Mouse (Mus musculus) intestine, embryonic 14.5 days (tissue): ENCODE measurements at regions not wholly inside any gene's neighbourhood (a gene's known extent, or its start where the extent isn't known, plus 50 kb on each side); places are given as distances from the start of the nearest gene placed in this dataset.

Experiments used
- ATAC-seq: fragments of 200-750 bp; cut with Nextera tagmentation; replicated peaks from 2 replicates; pipeline ENCODE4 v1.8.0; 2017; ENCODE audit warnings: low read depth, moderate number of reproducible peaks, moderate TSS enrichment, moderate library complexity; ENCODE audit not compliant: low FRiP score, low TSS enrichment
- DNase-seq: peaks from one replicate; pipeline ENCODE4 v3.0.0-alpha.2; 2018; ENCODE audit warnings: low spot score
- H3K27ac ChIP-seq: fragments of 300-500 bp; sonication (generic); 2 replicates; pipeline ENCODE4 v1.5.1; 2014; ENCODE audit warnings: low read depth, mild to moderate bottlenecking, control low read depth
- H3K27me3 ChIP-seq: fragments of 300-500 bp; sonication (generic); replicated peaks from 2 replicates; pipeline ENCODE4 v1.6.1; 2014; ENCODE audit warnings: low read length, control low read depth; ENCODE audit not compliant: control insufficient read depth, insufficient read depth
- H3K36me3 ChIP-seq: fragments of 300-500 bp; sonication (generic); 2 replicates; pipeline ENCODE4 v1.6.1; 2014; ENCODE audit warnings: low read length, control low read depth; ENCODE audit not compliant: control insufficient read depth, insufficient read depth
- H3K4me1 ChIP-seq: fragments of 300-500 bp; sonication (generic); replicated peaks from 2 replicates; pipeline ENCODE4 v1.6.1; 2014; ENCODE audit warnings: low read length, control low read depth, mixed read lengths; ENCODE audit not compliant: control insufficient read depth, insufficient read depth
- H3K4me2 ChIP-seq: fragments of 300-500 bp; sonication (generic); 2 replicates; pipeline ENCODE4 v1.6.1; 2014; ENCODE audit warnings: low read length
- H3K4me3 ChIP-seq: fragments of 300-500 bp; sonication (generic); 2 replicates; pipeline ENCODE4 v1.5.1; 2014; ENCODE audit warnings: low read depth, low read length, control low read depth, mixed read lengths
- H3K9ac ChIP-seq: fragments of 300-500 bp; sonication (generic); 2 replicates; pipeline ENCODE4 v1.6.1; 2014; ENCODE audit warnings: mild to moderate bottlenecking, low read length
- H3K9me3 ChIP-seq: fragments of 300-500 bp; sonication (generic); 2 replicates; pipeline ENCODE4 v1.6.1; 2016; ENCODE audit warnings: low read length, control low read depth; ENCODE audit not compliant: control insufficient read depth
- WGBS: fragments of 180-500 bp; shearing (Covaris S2); extraction: QIAGEN DNeasy Blood & Tissue Kit; methylation state at CpG from one replicate; pipeline ENCODE4 v1.1.7; 2014; 5-methylcytosine and 5-hydroxymethylcytosine counted together

DNA sequence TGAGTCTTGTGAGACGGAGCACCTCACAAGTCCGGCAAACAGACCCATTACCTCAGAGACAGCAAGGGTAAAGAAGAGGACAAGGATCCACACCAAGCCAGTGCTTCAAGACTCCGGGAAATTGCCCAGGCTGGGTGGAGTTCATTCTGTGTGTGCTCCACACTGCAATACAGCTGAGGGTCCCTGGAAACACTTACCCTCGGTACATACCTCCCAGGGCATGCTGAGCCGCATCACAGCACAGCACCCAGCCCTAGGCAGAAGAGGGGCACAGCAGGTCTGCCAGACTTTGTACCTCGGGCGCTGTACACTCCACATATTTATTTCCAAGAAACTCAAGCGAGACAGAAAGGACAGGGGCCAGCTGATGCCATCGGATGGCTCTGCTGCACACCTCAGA, 54.5 kb upstream of the Cmc1 start:
- Histone ChIP-seq H3K4me2 (no peak overlapping the region), H3K36me3 (no peaks in the 10 kb centered on the region), H3K4me1 (no peaks in the 10 kb centered on the region), H3K9ac (no peak overlapping the region), H3K4me3 (no peak overlapping the region), H3K27ac (no peak overlapping the region), H3K9me3 (no peaks in the 10 kb centered on the region), H3K27me3 (no peaks in the 10 kb centered on the region)
- DNase-seq (no peak), ATAC-seq (no peak)
- 85% methylated on average over 9 of the region's 9 CpGs for WGBS

DNA sequence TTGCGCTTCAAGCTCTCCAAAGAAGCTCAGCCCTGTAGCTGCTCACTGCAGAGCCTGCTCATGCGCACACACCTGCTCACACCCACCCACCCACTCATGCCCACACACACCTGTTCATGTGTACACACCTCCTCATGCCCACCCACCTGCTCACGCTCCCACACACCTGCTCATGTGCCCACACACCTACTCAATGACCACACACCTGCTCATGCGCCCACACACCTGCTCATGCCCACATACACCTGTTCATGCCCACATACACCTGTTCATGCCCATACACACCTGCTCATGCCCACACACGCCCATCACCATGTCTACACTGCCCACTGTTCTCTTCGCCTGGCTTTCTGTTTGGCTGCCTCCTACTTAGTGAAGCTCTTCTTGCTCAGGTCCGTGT, 56.5 kb upstream of the Cmc1 start:
- Histone ChIP-seq H3K4me3 (no peak overlapping the region), H3K27ac (no peak overlapping the region), H3K4me1 (no peaks in the 10 kb centered on the region), H3K9me3 (no peaks in the 10 kb centered on the region), H3K36me3 (no peaks in the 10 kb centered on the region), H3K4me2 (no peak overlapping the region), H3K27me3 (no peaks in the 10 kb centered on the region), H3K9ac (no peak overlapping the region)
- 86% methylated on average over 7 of the region's 7 CpGs for WGBS
- DNase-seq, result no peak
- ATAC-seq, result no peak

DNA sequence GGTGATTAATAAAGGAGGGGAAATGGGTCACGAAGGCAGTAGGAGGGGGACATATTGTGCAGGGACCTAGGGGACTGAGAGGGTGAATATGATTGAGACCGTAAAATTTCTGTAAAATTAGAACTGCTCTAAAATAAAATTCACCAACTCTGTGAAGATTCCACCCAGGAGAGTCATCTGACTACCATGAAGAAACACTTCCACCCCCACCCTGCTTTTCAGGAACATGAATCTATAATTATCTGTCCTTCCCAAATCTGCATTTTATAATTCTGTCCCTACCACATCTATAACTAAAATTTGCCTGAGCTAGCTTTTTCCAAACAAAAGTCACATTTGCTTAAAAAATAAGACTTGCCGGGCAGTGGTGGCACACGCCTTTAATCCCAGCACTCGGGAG, 69.7 kb upstream of the Cmc1 start:
- ATAC-seq (no peak), DNase-seq (no peak)
- H3K27ac ChIP-seq, result no peak overlapping the region
- no peak overlapping the region for H3K4me2 ChIP-seq
- WGBS, result 93% methylated on average over 5 of the region's 5 CpGs
- H3K9me3 ChIP-seq, result no peaks in the 10 kb centered on the region
- no peaks in the 10 kb centered on the region for H3K36me3 ChIP-seq
- H3K4me1 ChIP-seq, result no peaks in the 10 kb centered on the region
- no peak overlapping the region for H3K4me3 ChIP-seq
- H3K9ac ChIP-seq, result no peak overlapping the region
- H3K27me3 ChIP-seq, result no peaks in the 10 kb centered on the region

DNA sequence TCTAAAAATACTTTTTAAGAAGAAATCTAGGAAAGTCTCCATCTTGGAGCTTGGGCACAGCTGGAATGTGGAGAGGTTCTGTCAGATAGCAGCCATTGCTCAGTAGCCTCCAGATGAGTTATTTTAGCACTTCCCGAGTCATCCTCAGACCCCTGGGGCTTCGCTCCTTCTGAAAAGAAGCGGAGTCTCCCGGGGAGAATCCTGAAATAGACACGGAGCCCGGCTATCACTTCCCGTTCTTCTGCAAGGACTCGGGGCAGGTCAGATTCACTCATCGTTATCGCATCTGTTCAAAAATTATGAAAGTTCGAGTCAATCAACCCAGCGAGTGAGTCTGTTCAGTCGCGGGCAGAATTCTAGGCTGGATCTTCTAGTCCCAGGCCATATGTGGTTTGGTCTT, 71.2 kb upstream of the Cmc1 start:
- Histone ChIP-seq H3K4me3 (no peak overlapping the region), H3K4me1 (no peaks in the 10 kb centered on the region), H3K27me3 (no peaks in the 10 kb centered on the region), H3K27ac (no peak overlapping the region), H3K4me2 (no peak overlapping the region), H3K9ac (no peak overlapping the region), H3K9me3 (no peaks in the 10 kb centered on the region), H3K36me3 (no peaks in the 10 kb centered on the region)
- no peak for DNase-seq
- 84% methylated on average over 14 of the region's 14 CpGs for WGBS
- ATAC-seq, result no peak

DNA sequence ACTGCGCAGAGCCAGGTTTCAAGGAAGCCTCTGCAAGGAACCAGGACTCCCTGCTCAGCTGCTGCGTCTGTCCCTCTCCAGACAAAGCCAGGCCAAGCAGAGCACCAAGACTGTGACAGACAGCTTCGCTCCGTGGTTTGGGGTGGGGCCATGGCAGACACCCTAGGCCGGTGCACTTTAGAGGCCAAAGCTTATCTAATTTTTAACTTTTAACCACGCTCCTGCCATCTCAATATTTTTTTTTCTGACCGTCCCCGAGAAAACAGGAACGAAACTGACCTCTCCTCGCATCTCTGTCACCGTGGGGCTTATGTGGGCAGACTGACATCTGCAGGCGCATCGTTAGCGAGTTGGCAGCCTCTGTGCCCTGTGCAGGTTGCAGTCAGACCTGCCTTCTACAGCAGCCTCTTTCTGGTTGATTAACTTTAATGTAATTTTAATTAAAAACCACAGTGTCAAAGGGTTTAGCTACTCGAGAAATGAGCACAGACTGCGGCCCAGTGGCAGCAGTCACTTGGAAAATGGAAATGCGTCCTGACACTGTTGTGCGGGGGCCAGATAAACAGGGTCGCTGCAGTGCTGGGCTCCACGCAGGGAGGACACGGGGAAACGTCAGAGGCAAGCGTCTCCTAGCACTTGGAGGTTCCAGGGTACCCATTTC, 77.6 kb upstream of the Cmc1 start:
- Histone ChIP-seq H3K9ac (no peak overlapping the region), H3K36me3 (no peaks in the 10 kb centered on the region), H3K4me3 (no peak overlapping the region), H3K4me1 (no peaks in the 10 kb centered on the region), H3K9me3 (no peaks in the 10 kb centered on the region), H3K4me2 (no peak overlapping the region), H3K27me3 (no peaks in the 10 kb centered on the region), H3K27ac (no peak overlapping the region)
- DNase-seq, result no peak
- no peak for ATAC-seq
- WGBS, result 64% methylated on average over 23 of the region's 23 CpGs

DNA sequence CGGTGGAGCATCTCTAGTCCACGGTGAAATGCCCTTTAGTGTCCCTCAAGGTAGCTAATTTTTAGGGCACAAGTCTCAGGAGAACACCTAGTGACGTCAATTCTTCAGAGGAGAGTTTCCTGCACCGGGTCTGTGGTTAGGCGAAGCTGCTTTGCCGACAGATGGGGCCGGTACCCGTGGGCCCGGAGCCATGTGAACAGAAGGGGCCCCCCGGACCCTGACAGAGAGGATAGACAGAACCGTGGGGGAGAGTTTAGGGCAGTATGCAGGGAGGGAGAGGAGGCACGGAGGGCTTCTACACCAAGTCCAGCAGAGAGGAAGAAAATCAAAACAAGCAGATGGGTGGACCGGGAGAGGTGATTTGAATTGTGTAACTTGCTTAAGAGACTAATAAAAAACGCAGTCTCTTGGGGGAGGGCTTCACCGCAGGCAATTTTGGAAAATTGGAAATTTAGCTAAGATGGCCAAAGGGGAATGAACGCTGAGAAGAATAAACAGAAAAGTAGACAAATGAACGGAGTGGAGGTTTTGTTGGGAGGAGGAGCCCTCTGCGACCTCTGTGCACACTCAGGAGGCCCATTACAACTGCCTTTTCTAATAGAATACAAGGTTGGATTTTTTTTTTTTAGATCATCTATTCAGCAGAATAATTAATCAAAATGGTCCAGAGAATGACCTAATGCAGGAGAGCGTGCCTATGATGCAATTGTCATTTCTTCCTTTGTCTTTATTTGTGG, 78.9 kb upstream of the Cmc1 start:
- no peak for ATAC-seq
- no peaks in the 10 kb centered on the region for H3K27me3 ChIP-seq

DNA sequence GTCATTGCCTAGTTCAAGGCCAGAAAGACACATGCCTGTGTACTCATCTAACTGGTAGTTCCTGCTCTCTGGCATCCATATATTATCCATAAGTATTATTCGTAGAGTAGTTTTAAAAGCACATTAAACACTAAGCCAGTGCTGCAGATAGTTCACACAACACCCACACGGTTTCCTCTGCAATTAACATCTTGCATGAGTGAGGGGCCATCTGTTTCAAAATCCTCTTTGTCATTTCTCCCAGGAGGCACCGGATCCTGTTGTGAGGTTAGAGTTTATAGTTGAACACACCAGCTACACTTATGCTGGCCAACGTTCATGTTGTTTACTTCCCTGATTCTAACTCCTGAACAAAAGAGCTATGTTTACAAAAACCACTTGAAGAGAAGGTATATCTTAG, 90.7 kb upstream of the Cmc1 start:
- no peak overlapping the region for H3K27ac ChIP-seq
- WGBS, result 53% methylated on average over 4 of the region's 4 CpGs
- H3K4me1 ChIP-seq, result no peaks in the 10 kb centered on the region
- no peaks in the 10 kb centered on the region for H3K9me3 ChIP-seq
- DNase-seq (no peak), ATAC-seq (no peak)
- no peak overlapping the region for H3K4me3 ChIP-seq
- H3K36me3 ChIP-seq, result no peaks in the 10 kb centered on the region
- no peaks in the 10 kb centered on the region for H3K27me3 ChIP-seq
- H3K4me2 ChIP-seq, result no peak overlapping the region
- no peak overlapping the region for H3K9ac ChIP-seq

More for the DNA sequence above, 78.9 kb upstream of the Cmc1 start:
- Histone ChIP-seq H3K4me2 (no peak overlapping the region), H3K27ac (no peak overlapping the region), H3K36me3 (no peaks in the 10 kb centered on the region), H3K9ac (no peak overlapping the region), H3K9me3 (no peaks in the 10 kb centered on the region), H3K4me3 (no peak overlapping the region), H3K4me1 (no peaks in the 10 kb centered on the region)
- DNase-seq, result no peak
- 69% methylated on average over 19 of the region's 19 CpGs for WGBS

DNA sequence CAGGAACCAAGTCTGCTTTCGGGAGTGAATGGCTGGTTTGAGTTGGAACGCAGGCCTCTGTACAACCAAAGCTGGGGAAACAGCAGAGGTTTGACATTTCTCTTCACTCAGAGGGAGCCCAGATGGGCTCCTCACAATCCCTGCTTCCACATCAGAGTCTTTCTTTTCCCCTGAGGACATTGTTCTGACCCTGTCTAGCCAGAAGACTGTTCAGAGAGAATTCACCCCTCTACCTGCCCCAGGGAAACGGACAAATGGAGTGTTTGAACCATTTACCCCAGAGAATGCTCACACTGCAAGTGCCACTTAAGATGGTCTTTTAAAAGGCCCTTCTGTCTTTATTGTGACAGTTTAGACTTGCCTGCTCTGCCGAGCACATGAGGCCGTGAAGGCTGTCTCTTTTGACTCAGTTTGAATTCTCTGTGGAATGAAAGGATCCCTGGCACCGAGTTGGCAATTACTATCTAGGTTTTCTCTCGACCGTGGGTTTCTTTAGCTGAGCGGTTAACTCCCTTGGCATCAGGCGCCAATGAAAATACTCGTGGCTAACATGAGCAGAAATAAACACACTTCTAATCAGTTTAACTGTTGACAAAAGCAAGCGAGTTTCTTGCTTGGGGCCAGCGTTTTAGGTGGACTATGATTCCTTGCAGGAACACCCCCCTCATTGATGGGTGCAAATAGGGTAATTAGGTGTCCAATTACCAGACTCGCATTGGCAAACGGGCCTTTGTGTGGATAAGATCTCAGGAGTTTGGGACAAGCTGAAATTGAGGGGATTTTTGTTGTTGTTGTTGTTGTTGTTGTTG, 97.0 kb upstream of the Cmc1 start:
- Histone ChIP-seq H3K9ac (no peak overlapping the region), H3K27ac (no peak overlapping the region), H3K27me3 (no peaks in the 10 kb centered on the region), H3K4me1 (no peaks in the 10 kb centered on the region), H3K4me3 (no peak overlapping the region), H3K36me3 (no peaks in the 10 kb centered on the region), H3K9me3 (no peaks in the 10 kb centered on the region), H3K4me2 (no peak overlapping the region)
- WGBS, result 44% methylated on average over 15 of the region's 15 CpGs
- DNase-seq, result no peak
- no peak for ATAC-seq
